Mouse (Mus musculus): ENCODE results near the gene Polr2c. TPM values are rescaled to one million over a fixed set of nuclear protein-coding genes. Genes with fewer than 3 reads are reported as not detected.

Polr2c gene
- total RNA-seq, 2 experiments from 2014 or later, result 63.3 to 74.8 TPM

Other genes with a start within 250 kb of the Polr2c start
- gene Arl2bp, start 190.8 kb upstream of the Polr2c start, total RNA-seq (2021), result 100 to 1,000 TPM; 122 to 127 TPM
- gene Pllp, start 161.2 kb upstream of the Polr2c start, total RNA-seq (2021), result under 1 TPM; 0.29 to 0.56 TPM
- gene Ccl22, start 111.9 kb upstream of the Polr2c start, total RNA-seq (2021), result not detected
- gene Cx3cl1, start 85.4 kb upstream of the Polr2c start, total RNA-seq (2021), result 1 to 10 TPM; 4.1 to 4.5 TPM
- gene Ccl17, start 47.0 kb upstream of the Polr2c start, total RNA-seq (2021), result under 1 TPM in 1 of 2 experiments, not detected in 1; 0.60 TPM
- 100 to 1,000 TPM; 237 to 239 TPM for gene Coq9, start 19.1 kb upstream of the Polr2c start, total RNA-seq (2021)
- 10 to 100 TPM; 84.5 to 91.1 TPM for gene Ciapin1, start 19.1 kb upstream of the Polr2c start, total RNA-seq (2021)
- 10 to 100 TPM; 34.2 to 39.5 TPM for gene Dok4, start 18.9 kb downstream of the Polr2c start, total RNA-seq (2021)
- gene Ccdc102a, start 60.6 kb downstream of the Polr2c start, total RNA-seq (2021), result 10 to 100 TPM; 18.1 to 19.4 TPM
- gene Adgrg5, start 66.2 kb downstream of the Polr2c start, total RNA-seq (2021), result under 1 TPM; 0.12 to 0.50 TPM
- 10 to 100 TPM; 22.7 to 25.6 TPM for gene Adgrg1, start 117.3 kb downstream of the Polr2c start, total RNA-seq (2021)
- 1 to 10 TPM; 3.3 to 3.8 TPM for gene Adgrg3, start 160.2 kb downstream of the Polr2c start, total RNA-seq (2021)
- gene Drc7, start 197.7 kb downstream of the Polr2c start, total RNA-seq (2021), result not detected
- 10 to 100 TPM; 13.0 to 15.0 TPM for gene Katnb1, start 223.7 kb downstream of the Polr2c start, total RNA-seq (2021)

Measured in heart, postnatal 4 days (tissue).